Mouse (Mus musculus): Measurements from ENCODE around the gene Hhipl2.
"Not testable (repeated sequence)": the region's sequence is repeated elsewhere in the genome, so short reads cannot be mapped to it uniquely, and the experiment has no call there.

The Hhipl2 gene

GRCm38 (mm10) chr1:183417873-183418272 lies at the start of gene Hhipl2:
Hhipl2 (plus strand) TSS chr1:183418215.
- DNase-seq: peak in 1 of 2 experiments; percentile 19

- DNase-seq: peak; percentile 57 to 58
Measured at GRCm38 (mm10) chr1:183368601-183369400, 49.2 kb upstream of the Hhipl2 start.

GRCm38 (mm10) chr1:183369427-183370014 lies 48.5 kb upstream of the Hhipl2 start, which contains the start of gene Mia3:
Mia3 (minus strand) TSS chr1:183369553.
- DNase-seq: peak; percentile 99

- no peak for DNase-seq
Measured at GRCm38 (mm10) chr1:183374728-183375127, 43.3 kb upstream of the Hhipl2 start.

- DNase-seq: no peak
Measured at GRCm38 (mm10) chr1:183377045-183377444, 41.0 kb upstream of the Hhipl2 start.

GRCm38 (mm10) chr1:183378321-183378941 lies 39.6 kb upstream of the Hhipl2 start:
- DNase-seq: no peak

- not testable (repeated sequence) for DNase-seq
Measured at GRCm38 (mm10) chr1:183379376-183379775, 38.6 kb upstream of the Hhipl2 start.

- DNase-seq: no peak
Measured at GRCm38 (mm10) chr1:183381816-183382215, 36.2 kb upstream of the Hhipl2 start.

GRCm38 (mm10) chr1:183382621-183383020 lies 35.4 kb upstream of the Hhipl2 start:
- DNase-seq: no peak

- DNase-seq: not testable (repeated sequence)
Measured at GRCm38 (mm10) chr1:183387421-183387820, 30.6 kb upstream of the Hhipl2 start.

GRCm38 (mm10) chr1:183388426-183389406 lies 29.3 kb upstream of the Hhipl2 start, which contains the start of gene Taf1a:
Taf1a (plus strand) TSS chr1:183388981.
- peak; percentile 95 to 97 for DNase-seq

- no peak for DNase-seq
Measured at GRCm38 (mm10) chr1:183403396-183403795, 14.6 kb upstream of the Hhipl2 start.

GRCm38 (mm10) chr1:183414081-183414727 lies 3.8 kb upstream of the Hhipl2 start:
- DNase-seq: no peak

- peak; percentile 57 to 59 for DNase-seq
Measured at GRCm38 (mm10) chr1:183419741-183420140, 1.7 kb downstream of the Hhipl2 start.

GRCm38 (mm10) chr1:183420296-183420695 lies 2.3 kb downstream of the Hhipl2 start:
- DNase-seq: no peak

- DNase-seq: no peak
Measured at GRCm38 (mm10) chr1:183424100-183424499, 6.1 kb downstream of the Hhipl2 start.

- no peak for DNase-seq
Measured at GRCm38 (mm10) chr1:183434918-183435317, 16.9 kb downstream of the Hhipl2 start.

GRCm38 (mm10) chr1:183439036-183439435 lies 21.0 kb downstream of the Hhipl2 start:
- peak; percentile 83 to 86 for DNase-seq

GRCm38 (mm10) chr1:183442015-183442774 lies 24.2 kb downstream of the Hhipl2 start:
- DNase-seq: peak; percentile 88 to 91

- peak; percentile 45 to 64 for DNase-seq
Measured at GRCm38 (mm10) chr1:183453066-183453465, 35.1 kb downstream of the Hhipl2 start.

All from cerebellum, postnatal 10 days (tissue).